Mouse (Mus musculus) ES-E14 (cell line): Measurements from ENCODE around the gene Apobec3. TPM values are rescaled to one million over a fixed set of nuclear protein-coding genes. Genes with fewer than 3 reads are reported as not detected.

ENCODE experiments used
- DNase-seq: peaks from one replicate; pipeline ENCODE4 v3.0.0-alpha.2; 2013; ENCODE audit warnings: low read depth, low spot score
- H3K27ac ChIP-seq: 2 replicates; pipeline ENCODE4 v1.5.1; 2012; ENCODE audit warnings: low read depth, mild to moderate bottlenecking, low read length, moderate library complexity, mixed read lengths; ENCODE audit not compliant: poor library complexity, insufficient read depth, severe bottlenecking
- H3K36me3 ChIP-seq: 2 replicates; pipeline ENCODE4 v1.6.1; 2012; ENCODE audit warnings: mild to moderate bottlenecking, low read length, moderate library complexity, mixed read lengths; ENCODE audit not compliant: control insufficient read depth, poor library complexity, insufficient read depth, severe bottlenecking
- H3K4me1 ChIP-seq, 2 experiments: fragments of 150-350 bp in 1 of 2; sonication (generic) in 1 of 2; 2 replicates each; pipeline ENCODE4 v1.6.1; 2012; ENCODE audit warnings: low read length in 2 of 2, mild to moderate bottlenecking in 1 of 2, mixed read lengths in 1 of 2; ENCODE audit not compliant: control insufficient read depth in 2 of 2, insufficient read depth in 2 of 2, poor library complexity in 1 of 2
- H3K4me3 ChIP-seq, 2 experiments: fragments of 150-350 bp in 1 of 2; sonication (generic) in 1 of 2; 2 replicates each; pipeline ENCODE4 v1.5.1; 2012; ENCODE audit warnings: low read length in 2 of 2, low read depth in 1 of 2, mild to moderate bottlenecking in 1 of 2, mixed read lengths in 1 of 2; ENCODE audit not compliant: insufficient read depth in 1 of 2, poor library complexity in 1 of 2, severe bottlenecking in 1 of 2
- H3K9ac ChIP-seq: 2 replicates; pipeline ENCODE4 v1.6.1; 2012; ENCODE audit warnings: low read depth, mild to moderate bottlenecking, low read length, mixed read lengths; ENCODE audit not compliant: poor library complexity, insufficient read depth, severe bottlenecking
- H3K9me3 ChIP-seq: fragments of 150-350 bp; sonication (generic); 2 replicates; pipeline ENCODE4 v1.6.1; 2012; ENCODE audit warnings: low read depth, mild to moderate bottlenecking, low read length; ENCODE audit not compliant: control insufficient read depth, insufficient read depth
- CHD2 ChIP-seq: IDR thresholded peaks from 2 replicates; pipeline ENCODE4 v1.6.1; 2014; ENCODE audit warnings: mild to moderate bottlenecking, low read depth, low read length, inconsistent platforms
- HCFC1 ChIP-seq: IDR thresholded peaks from 2 replicates; pipeline ENCODE4 v1.6.1; 2012; ENCODE audit warnings: low read length, inconsistent platforms, borderline replicate concordance; ENCODE audit not compliant: insufficient read depth
- MAFK ChIP-seq: IDR thresholded peaks from 2 replicates; pipeline ENCODE4 v1.6.1; 2014; ENCODE audit warnings: mild to moderate bottlenecking, low read depth, low read length, inconsistent platforms; ENCODE audit not compliant: insufficient read depth
- ZC3H11A ChIP-seq: IDR thresholded peaks from 2 replicates; pipeline ENCODE4 v1.6.1; 2012; ENCODE audit warnings: low read depth, mild to moderate bottlenecking, inconsistent platforms, low read length, borderline replicate concordance
- ZNF384 ChIP-seq: IDR thresholded peaks from 2 replicates; pipeline ENCODE4 v1.6.1; 2012; ENCODE audit warnings: low read depth, low read length, inconsistent platforms
- in situ Hi-C, 2 experiments: fragments of 600-800 bp; cut with MboI; formaldehyde crosslinking; loops; one replicate each; pipeline ENCODE4 v1.15.1; 2025; ENCODE audit warnings: low sequenced_read_pairs in 2 of 2, inconsistent platforms in 1 of 2; ENCODE audit not compliant: unreplicated experiment in 2 of 2
- total RNA-seq: library from RNA; depleted of rRNA; stranded (reverse); fragments of 300-350 nt; gene quantifications from 2 replicates; pipeline ENCODE4 v1.2.3, GENCODE M21; 2012

Apobec3 gene
- total RNA-seq, 1 experiment: 42.4 TPM

- H3K4me1 ChIP-seq: peaks cover 10 to 14% of the 10 kb centered on the region in 2 experiments
- no peak overlapping the region for H3K4me3 ChIP-seq
- in situ Hi-C loops: no loop called here
- DNase-seq: no peak
- H3K9me3 ChIP-seq: no peaks in the 10 kb centered on the region
- no peaks in the 10 kb centered on the region for H3K36me3 ChIP-seq
- H3K27ac ChIP-seq: peak overlapping the region; percentile 70; the same call in 1 of the 2 replicates
- H3K9ac ChIP-seq: peak overlapping the region; percentile 36; the same call in 1 of the 2 replicates
- no peak for TF ChIP-seq CHD2
- no peak for TF ChIP-seq ZNF384
- TF ChIP-seq ZC3H11A: no peak
- no peak for TF ChIP-seq MAFK
- TF ChIP-seq HCFC1: no peak
These were observed 17.5 kb upstream of the Apobec3 start for GRCm38 (mm10) chr15:79873995-79874394.

- Histone ChIP-seq H3K27ac (peak overlapping the region; percentile 44; the same call in 1 of the 2 replicates), H3K4me1 (peaks cover 14% of the 10 kb centered on the region in 2 experiments), H3K4me3 (no peak overlapping the region), H3K9ac (peak overlapping the region; percentile 30; the same call in 1 of the 2 replicates), H3K36me3 (no peaks in the 10 kb centered on the region), H3K9me3 (no peaks in the 10 kb centered on the region)
- in situ Hi-C loops: no loop called here
- TF ChIP-seq ZNF384 (no peak), MAFK (no peak), HCFC1 (no peak), ZC3H11A (no peak), CHD2 (no peak)
- no peak for DNase-seq
These were observed 16.0 kb upstream of the Apobec3 start for GRCm38 (mm10) chr15:79875261-79875995.

GRCm38 (mm10) chr15:79878725-79879136, 12.7 kb upstream of the Apobec3 start:
- DNase-seq: no peak
- Histone ChIP-seq H3K4me1 (peaks cover 10 to 12% of the 10 kb centered on the region in 2 experiments), H3K27ac (peak overlapping the region; percentile 87), H3K4me3 (peak overlapping the region; percentile 23 to 46), H3K9me3 (no peaks in the 10 kb centered on the region), H3K9ac (peak overlapping the region; percentile 74; the same call in 1 of the 2 replicates), H3K36me3 (no peaks in the 10 kb centered on the region)
- no peak for TF ChIP-seq CHD2
- TF ChIP-seq HCFC1: no peak
- TF ChIP-seq ZNF384: no peak
- no peak for TF ChIP-seq ZC3H11A
- no peak for TF ChIP-seq MAFK
- in situ Hi-C loops: no loop called here

- no peaks in the 10 kb centered on the region for H3K9me3 ChIP-seq
- peak overlapping the region; percentile 79 for H3K27ac ChIP-seq
- H3K4me1 ChIP-seq: peaks cover 10% of the 10 kb centered on the region in 2 experiments
- in situ Hi-C loops: no loop called here
- no peak for DNase-seq
- peak overlapping the region; percentile 23 to 46 for H3K4me3 ChIP-seq
- no peaks in the 10 kb centered on the region for H3K36me3 ChIP-seq
- H3K9ac ChIP-seq: peak overlapping the region; percentile 45; the same call in 1 of the 2 replicates
- no peak for TF ChIP-seq MAFK
- no peak for TF ChIP-seq CHD2
- TF ChIP-seq HCFC1: no peak
- no peak for TF ChIP-seq ZC3H11A
- no peak for TF ChIP-seq ZNF384
These were observed 12.1 kb upstream of the Apobec3 start for GRCm38 (mm10) chr15:79879319-79879718.

GRCm38 (mm10) chr15:79880477-79880876, 11.0 kb upstream of the Apobec3 start:
- Histone ChIP-seq H3K27ac (no peak overlapping the region), H3K9me3 (no peaks in the 10 kb centered on the region), H3K4me1 (peaks cover 7 to 10% of the 10 kb centered on the region in 2 experiments), H3K4me3 (no peak overlapping the region), H3K36me3 (no peaks in the 10 kb centered on the region), H3K9ac (no peak overlapping the region)
- in situ Hi-C loops: no loop called here
- TF ChIP-seq CHD2 (no peak), HCFC1 (no peak), MAFK (no peak), ZC3H11A (no peak), ZNF384 (no peak)
- DNase-seq: no peak
